Mouse (Mus musculus): ENCODE results near the gene Tmem200c.

Tmem200c gene

DNA sequence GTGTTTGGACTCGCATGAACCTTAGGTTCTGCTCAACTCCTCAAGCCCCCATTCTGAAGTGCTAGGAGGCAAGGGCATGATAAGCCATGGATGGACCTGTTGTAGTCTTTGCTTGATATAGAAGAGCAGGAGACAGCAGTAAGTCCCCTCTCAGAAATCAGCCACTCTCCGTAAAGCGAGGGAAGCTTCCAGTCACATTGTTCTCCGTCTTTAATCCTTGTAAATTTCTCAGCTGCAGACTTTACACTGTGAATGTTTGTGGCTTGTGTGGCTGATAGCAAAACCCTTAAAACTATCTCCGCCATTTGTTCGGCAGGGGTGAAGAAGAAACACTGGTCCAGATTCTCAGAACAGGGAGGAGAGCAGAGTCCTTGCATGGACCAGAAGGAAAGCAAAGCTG, at the start of gene Tmem200c:
TSS of gene Tmem200c (plus strand) at position 301 of the 400 bp plus-strand sequence.
- DNase-seq (ENCODE audit: low spot score) = no peak

- DNase-seq (ENCODE audit: low spot score) = no peak
Observed at GRCm38 (mm10) chr17:68793741-68794140, 32.7 kb upstream of the Tmem200c start.

- DNase-seq (ENCODE audit: low spot score) = no peak
Observed at GRCm38 (mm10) chr17:68836655-68837012, 10.2 kb downstream of the Tmem200c start.

- no peak for DNase-seq (ENCODE audit: low spot score)
Observed at GRCm38 (mm10) chr17:68837013-68837858, 10.8 kb downstream of the Tmem200c start.

DNA sequence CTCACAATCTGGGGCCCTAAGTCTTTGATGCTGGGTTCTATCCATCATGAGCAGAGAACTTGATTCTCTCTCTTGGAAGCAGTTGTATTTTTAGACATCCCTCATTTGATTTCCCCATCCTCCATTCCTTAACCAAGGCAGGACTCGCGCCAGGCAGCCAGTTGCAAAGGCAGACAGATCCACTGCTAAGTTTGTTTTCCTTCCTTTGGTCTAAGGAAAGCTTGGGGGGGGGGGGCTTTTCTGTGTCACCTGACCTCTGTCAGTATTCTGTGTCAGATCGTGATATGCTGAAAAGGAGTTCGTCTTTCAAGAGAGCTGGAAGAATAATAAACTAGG, 11.4 kb downstream of the Tmem200c start:
- DNase-seq (ENCODE audit: low spot score) = no peak

DNA sequence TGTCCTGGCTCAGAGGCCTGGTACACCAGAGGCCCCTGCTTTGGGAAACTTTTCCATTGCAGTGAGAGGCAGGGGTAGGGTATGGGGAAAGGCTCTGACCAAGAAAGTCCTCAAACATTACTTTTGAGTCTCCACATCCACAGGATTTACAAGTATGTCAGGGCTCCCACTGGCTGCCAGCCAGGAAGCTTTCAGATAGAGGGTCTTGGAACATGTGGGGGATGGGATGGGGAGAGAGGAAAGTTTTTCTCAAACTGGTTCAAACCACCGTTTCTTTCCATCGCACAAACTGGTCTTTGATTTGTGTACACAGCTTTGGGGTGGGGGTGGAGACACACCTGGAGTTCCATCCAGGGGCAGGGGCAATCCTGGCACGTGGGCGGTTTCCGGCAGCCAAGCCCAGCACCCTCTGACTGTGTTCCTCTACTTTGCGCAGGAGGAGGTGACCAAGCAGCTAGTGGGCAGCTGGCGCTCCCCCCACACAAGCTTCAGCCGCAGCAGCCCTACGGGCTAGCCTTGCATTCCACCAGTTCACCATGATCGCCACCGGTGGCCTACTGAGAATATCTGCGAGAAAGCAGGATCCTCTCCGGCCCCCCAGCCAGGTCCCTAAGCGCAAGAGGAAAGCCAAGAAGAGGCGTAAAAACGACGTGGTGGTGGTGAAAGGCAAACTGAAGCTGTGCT, 13.6 kb downstream of the Tmem200c start:
- no peak for DNase-seq (ENCODE audit: low spot score)

GRCm38 (mm10) chr17:68840572-68840939, 14.1 kb downstream of the Tmem200c start:
- no peak for DNase-seq (ENCODE audit: low spot score)

DNA sequence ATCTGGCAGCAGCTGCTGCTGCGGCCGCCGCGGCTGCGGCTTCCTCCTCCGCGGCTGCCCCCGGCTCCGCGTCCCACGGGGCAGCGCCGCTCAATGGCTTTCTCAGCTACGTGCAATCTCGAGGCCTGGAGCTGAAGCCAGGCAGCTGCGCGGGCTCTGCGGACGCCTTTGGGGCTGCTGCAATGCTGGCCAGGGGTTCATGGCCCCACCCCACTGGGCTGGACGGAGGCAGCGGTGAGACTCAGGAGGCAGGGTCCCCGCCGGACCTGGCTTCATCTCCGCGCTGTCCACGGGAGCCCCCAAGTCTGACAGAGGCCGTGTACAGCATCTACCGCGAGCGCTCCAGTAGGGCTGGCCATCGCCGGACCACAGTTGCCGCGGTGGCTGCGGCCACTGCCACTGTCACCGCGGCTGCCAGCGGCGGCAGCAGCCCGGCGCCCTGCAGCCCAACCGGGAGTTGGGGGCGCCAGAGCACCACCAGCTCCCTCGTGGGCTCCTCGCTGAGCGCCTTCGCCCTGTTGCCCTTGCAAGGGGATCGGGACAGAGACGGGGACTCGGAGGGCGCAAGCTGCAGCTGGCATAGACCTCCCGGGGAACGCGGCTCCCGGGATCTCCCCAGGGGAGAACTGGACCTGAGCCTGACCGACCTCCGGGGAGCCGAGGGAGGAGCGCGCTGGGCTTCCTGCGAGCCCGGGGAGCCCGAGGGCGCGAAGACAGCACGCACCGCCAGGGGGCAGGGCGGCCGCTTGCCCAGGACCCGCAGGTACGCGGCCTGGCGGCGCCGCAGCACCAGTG, 14.9 kb downstream of the Tmem200c start:
- no peak for DNase-seq (ENCODE audit: low spot score)

GRCm38 (mm10) chr17:68841892-68842252, 15.4 kb downstream of the Tmem200c start:
- no peak for DNase-seq (ENCODE audit: low spot score)

DNA sequence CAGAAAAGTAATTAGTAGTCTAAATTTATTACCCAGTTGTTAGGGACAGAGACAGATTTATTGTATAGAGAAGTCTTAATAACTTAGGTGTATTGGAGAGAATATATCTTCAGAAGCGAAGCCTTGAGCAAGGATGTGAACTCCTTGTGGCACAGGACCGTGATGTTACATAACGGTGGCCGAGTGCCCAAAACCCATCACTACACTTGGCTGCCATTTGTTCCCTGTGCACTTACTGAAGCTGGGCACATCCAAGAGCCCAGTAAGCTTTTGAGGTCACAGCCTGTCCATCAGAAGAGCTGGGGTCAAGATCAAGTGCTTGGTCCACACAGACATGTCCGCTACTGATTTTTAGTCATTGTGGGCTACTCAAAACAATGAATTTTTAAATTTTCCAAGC, 19.5 kb downstream of the Tmem200c start:
- DNase-seq (ENCODE audit: low spot score) = no peak

DNA sequence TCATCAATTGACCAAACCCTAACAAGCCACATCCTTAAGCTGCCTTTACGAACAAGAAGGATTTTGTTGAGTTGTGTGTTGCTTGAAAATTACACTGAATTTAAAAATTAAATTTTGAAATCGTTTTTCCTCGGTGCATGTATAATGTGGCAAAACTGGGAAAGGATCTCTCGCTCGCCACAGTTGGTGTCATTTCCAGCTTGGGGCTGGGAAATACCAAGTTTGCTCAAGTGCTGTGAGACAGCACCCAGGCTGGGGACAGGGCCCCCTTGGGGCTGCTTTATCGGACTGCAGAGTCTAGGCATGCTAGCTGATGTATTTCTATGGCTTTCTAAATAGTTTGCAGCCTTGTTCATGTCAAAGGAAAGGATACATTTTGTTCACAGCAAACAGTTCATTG, 22.3 kb downstream of the Tmem200c start:
- DNase-seq (ENCODE audit: low spot score) = no peak

GRCm38 (mm10) chr17:68852171-68852966, 25.9 kb downstream of the Tmem200c start:
- no peak for DNase-seq (ENCODE audit: low spot score)

- DNase-seq (ENCODE audit: low spot score) = no peak
Observed at GRCm38 (mm10) chr17:68864175-68864574, 37.8 kb downstream of the Tmem200c start.

GRCm38 (mm10) chr17:68868439-68868838, 42.0 kb downstream of the Tmem200c start:
- DNase-seq (ENCODE audit: low spot score) = no peak

- no peak for DNase-seq (ENCODE audit: low spot score)
Observed at GRCm38 (mm10) chr17:68874021-68874420, 47.6 kb downstream of the Tmem200c start.

- DNase-seq (ENCODE audit: low spot score) = no peak
Observed at GRCm38 (mm10) chr17:68875251-68875650, 48.8 kb downstream of the Tmem200c start.

DNA sequence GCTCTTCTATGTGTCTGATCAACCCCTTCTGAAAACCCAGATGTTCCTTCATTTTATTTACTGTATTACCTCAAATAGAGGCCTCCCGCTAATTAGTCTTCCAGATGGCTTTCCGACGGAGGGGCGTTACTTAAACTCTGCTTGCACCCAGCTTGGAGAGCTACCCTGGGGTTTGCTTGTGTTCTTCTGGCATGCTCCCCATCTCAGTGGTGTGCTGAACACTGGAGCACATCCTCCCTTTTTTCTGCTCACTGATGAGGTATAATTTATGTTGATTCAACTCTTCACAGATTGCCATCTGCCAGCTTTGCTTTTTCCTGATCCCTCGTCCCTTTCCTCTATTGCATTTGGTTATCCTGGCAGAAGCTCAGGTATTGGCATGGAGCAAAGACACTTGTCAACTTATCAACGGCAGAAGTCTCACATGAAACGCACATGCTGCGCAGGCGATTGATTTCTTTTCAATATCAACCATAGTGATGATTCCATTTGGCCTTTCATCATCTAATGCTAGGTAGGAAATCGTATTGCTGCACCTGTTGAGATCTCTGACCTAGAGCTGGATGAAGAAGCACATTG, 49.6 kb downstream of the Tmem200c start:
- no peak for DNase-seq (ENCODE audit: low spot score)

- DNase-seq (ENCODE audit: low spot score) = no peak
Observed at GRCm38 (mm10) chr17:68881725-68882524, 55.5 kb downstream of the Tmem200c start.

DNA sequence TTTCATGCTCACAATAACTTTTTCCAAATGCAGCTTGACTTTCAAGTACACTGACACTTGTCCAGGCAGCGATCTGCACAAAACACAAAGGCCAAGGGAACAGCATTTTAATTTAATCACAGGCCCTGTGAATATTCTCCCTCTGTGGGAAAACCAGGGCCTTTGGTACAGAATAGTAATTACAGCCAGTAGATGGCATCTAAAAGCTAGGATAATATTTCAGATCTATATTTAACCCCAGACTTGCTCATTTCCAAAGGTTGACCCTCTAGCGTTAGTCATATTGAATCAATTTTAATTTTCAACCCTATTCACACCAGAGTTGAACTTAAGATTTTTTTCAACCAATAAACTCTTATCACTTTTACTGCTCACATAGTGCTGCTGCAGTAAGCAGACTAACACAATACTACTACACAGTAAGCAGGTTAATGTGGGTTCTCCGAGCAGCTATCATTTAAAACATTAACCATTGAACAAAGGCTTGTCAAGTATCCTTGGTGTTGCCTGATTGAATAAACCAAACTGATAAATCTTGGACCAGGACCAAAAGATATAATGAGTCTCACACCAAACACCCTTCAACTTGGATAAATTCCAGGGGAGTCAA, 57.2 kb downstream of the Tmem200c start:
- no peak for DNase-seq (ENCODE audit: low spot score)

GRCm38 (mm10) chr17:68890672-68891071, 64.2 kb downstream of the Tmem200c start:
- no peak for DNase-seq (ENCODE audit: low spot score)
